Mouse (Mus musculus): Measurements from ENCODE around the gene Lepr. TPM values are rescaled to one million over a fixed set of nuclear protein-coding genes. Genes with fewer than 3 reads are reported as not detected.
"Not testable (repeated sequence)": the region's sequence is repeated elsewhere in the genome, so short reads cannot be mapped to it uniquely, and the experiment has no call there.

Gene Lepr
- total RNA-seq, 2 experiments from 2014 or later: 13.8 to 16.4 TPM

DNA sequence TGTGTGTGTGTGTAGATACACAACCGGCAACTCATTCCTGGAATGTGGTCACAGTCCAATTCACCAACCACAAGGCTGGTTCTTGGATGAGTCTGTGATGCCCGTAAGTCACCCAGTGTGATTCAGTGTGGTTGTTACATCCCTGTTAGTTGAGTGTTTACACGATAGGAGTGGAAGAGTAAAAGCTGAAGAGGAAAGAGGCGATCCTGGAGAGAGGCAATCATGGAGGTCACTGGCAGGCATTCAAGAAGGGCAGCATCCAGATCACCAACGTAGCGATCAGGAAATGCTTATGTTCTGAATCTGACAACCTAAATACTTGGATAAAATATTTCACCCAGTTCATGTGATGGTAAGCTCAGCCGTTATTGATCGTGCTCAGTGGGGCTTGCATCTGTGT, 1.9 kb upstream of the Lepr start:
- intact Hi-C loops (cut with DNase I): no loop called here
- no peak for DNase-seq

DNA sequence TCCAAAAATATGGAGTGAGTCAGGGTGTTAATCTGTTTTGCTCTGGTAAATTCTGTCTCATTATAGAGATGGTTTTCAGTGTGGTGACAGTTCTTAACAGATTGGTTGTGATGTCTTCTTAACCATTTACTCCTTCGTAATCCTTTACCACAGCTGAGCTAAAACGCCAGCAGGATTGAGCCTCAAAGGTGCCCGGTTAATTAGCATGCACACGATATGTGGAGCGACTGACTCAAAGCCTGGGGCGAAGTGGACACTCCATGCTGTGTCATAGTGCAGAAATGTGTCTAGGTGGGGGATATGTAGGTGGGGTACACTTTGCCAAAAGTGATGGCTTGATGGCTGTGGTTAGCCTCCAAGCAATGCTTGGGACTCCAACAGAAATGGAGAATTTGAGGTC, 1.4 kb upstream of the Lepr start:
- DNase-seq: no peak
- intact Hi-C loops (cut with DNase I): no loop called here

DNA sequence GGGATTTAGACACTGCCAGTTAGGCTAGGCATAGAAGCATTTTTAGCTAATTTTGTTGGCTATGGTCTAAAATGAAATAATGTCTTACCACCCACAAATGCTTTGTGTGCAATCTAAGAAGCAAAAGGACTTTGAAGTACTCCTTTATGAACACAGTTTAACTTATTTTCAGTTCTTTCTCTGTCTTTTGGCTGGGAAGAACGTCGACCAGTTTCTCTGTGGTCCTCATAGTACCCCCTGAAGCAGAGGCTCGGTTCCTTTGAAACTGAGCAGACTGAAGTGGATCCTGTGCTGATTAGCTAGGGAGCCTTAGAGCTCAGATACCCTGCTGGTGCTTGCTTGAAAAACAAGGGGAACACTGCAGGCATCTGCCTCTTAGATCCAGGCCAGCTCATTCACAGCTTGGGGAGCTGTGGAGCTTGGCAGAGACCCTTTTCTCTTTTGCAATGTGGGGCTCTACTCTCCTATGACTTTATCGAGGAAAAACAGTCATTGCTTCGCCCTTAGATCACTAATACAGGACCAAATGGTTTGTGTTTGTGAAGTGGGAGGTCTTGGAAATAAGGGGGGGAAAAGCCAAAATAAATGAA, 1.9 kb downstream of the Lepr start:
- DNase-seq: peak; percentile 52
- intact Hi-C loops (cut with DNase I): no loop called here

DNA sequence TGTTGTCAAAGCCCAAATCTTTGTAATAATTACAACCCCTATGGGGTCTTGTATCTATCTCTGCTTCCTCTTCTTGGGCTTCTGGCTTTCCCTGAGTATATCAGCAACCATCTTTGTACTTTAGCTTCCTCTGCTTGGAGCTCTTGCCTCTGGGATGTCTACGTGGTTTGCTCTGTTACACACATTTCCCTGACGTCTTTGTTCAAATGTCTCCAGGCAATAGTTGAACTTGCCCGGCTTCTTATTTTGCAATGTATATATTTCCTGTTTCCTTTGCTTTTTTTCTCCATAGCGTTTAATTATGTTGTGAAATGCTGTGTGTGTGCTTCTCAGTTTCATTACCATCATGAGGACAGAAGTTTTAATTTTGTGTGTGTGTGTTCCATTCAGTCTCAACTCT, 4.5 kb downstream of the Lepr start:
- DNase-seq: no peak
- intact Hi-C loops (cut with DNase I): no loop called here

DNA sequence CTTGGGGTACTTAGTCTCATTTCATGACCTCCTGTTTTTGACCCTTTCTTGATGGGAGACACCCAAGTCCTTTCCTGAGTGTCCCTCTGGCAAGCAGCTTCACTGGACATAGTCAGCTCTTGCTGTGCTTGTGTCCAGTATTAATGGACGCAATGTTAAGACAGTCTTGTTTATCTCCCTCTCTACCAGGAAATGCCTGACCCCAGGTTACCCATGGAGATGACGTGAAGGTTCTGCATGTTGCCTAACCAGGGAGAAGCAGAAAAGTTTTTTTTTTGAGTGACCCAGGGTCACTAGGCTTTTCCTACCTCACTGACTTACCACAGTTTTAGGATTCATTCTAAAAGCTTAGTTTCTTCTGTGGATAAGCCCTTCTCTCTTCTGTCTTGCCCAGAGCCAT, 24.8 kb downstream of the Lepr start:
- DNase-seq: no peak
- intact Hi-C loops (cut with DNase I): no loop called here

DNA sequence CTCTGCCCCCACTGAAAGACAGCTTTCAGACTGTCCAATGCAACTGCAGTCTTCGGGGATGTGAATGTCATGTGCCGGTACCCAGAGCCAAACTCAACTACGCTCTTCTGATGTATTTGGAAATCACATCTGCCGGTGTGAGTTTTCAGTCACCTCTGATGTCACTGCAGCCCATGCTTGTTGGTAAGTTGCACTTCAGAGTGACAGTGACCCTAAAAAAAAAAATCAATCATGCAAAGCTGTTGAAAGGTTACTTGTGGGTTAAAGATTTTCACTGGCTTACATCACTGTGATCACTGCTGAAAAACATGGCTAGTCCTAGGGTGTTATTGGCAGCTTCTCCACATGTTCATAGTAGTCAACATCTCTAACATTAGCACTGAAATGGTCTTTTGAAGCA, 28.3 kb downstream of the Lepr start:
- intact Hi-C loops (cut with DNase I): no loop called here

DNA sequence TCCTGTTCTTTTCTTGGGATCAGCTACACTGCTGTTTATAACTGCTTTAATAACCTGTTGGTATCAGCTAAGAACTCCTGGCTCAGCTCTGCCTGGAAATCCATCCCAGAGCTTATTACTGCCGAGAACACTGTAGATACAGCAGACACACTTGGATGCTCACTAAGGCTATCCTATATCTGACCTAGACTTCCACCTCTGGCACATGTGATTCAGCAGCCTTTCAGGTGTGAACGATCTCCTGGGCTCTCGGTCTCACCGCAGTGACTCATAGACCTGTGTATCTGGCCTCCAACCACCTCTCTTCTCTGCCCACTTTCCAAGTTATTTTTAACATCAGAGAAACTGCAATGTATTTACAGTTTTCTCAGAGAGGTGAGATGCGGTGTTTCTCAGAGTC, 43.3 kb downstream of the Lepr start:
- intact Hi-C loops (cut with DNase I): no loop called here
- DNase-seq: no peak

More for the DNA sequence above, 28.3 kb downstream of the Lepr start:
- no peak for DNase-seq

DNA sequence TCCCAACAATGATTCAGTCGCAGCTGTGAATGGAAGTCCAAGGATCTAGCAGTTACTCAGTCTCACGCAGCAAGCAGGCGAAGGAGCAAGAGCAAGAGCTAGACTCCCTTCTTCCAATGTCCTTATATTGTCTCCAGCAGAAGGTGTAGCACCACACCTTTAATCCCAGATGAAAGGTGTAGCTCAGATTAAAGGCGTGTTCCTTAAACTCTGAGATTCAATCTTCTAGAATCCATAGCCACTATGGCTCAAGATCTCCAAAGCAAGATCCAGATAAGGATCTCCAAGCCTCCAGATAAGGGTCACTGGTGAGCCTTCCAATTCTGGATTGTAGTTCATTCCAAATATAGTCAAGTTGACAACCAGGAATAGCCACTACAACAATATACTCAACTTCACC, 126.7 kb downstream of the Lepr start, which contains the start of gene B020004J07Rik:
TSS of gene B020004J07Rik (minus strand) at position 101 of the 400 bp plus-strand sequence.
- intact Hi-C loops (cut with DNase I); DNase-seq: not testable (repeated sequence)

DNA sequence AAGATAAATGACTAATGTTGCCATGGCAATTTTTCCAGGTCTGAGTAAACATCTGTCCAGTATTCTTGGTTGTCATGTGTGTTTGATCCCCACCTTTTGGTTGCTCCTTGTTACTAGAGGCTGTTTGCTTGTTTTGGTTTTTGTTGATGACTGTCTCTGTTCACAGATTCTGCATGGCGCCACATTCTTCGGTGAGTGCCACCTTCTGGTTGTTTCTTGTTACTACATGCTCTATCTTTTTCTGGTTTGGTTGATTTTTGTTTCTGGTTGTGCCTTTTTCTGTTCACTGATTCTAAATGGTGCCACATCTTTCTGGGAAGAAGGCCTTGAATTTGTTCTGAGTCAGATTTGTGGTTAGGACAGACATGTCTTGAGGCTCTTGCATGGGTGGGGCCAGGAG, 133.7 kb downstream of the Lepr start:
- intact Hi-C loops (cut with DNase I): no loop called here
- no peak for DNase-seq

DNA sequence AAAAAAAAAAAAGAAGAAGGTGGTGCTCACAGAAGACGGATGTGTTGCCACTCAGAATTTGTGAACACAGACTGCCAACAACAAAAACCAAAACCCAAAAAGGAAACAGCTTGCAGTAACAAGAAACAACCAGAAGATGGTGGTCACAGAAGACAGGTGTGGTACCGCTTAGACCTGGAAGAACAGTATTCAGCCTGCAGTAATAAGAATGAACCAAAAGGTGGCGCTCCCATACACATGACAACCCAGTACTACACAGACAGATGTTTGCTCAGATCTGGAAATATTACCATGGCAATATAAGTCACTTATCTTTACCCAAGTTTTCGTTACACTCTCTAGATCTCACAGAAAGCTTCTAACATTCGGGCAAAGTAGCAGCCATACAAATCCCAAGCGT, 143.7 kb downstream of the Lepr start:
- intact Hi-C loops (cut with DNase I): loop anchor here (5.0 to 10.0 kb wide), 2 partner anchors 136 to 804 kb away; no protein-coding TSS in a partner anchor
- DNase-seq: peak; percentile 7 to 19

DNA sequence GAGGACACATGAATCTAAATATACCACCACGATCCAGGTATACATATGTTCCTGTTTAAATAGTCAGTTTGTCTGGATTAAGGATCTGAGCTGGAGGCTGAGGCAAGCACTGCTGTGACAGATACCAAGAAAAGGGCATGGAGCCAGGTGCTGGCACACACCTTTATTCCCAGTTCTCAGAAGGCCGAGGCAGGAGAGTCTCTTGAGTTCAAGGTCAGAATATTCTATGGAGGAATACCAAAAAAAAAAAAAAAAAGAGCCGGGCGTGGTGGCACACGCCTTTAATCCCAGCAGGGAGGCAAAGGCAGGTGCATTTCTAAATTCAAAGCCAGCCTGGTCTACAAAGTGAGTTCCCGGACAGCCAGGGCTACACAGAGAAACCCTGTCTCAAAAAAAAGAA, 145.1 kb downstream of the Lepr start:
- DNase-seq: no peak
- intact Hi-C loops (cut with DNase I): loop anchor here (5.0 to 10.0 kb wide), 2 partner anchors 135 to 803 kb away; no protein-coding TSS in a partner anchor

Other genes with a start within 250 kb of the Lepr start
- under 1 TPM; 0.50 to 0.55 TPM for gene Dnajc6, start 220.8 kb upstream of the Lepr start, total RNA-seq (2021)
- gene Leprot, start 69.7 kb upstream of the Lepr start, total RNA-seq (2021): 10 to 100 TPM; 48.3 to 53.3 TPM
- not detected for gene B020004J07Rik, start 126.6 kb downstream of the Lepr start, total RNA-seq (2021)
- gene C130073F10Rik, start 176.4 kb downstream of the Lepr start, total RNA-seq (2021): not detected
- not detected for gene Gm12800, start 191.7 kb downstream of the Lepr start, total RNA-seq (2021)
- gene Gm12794, start 223.0 kb downstream of the Lepr start, total RNA-seq (2021): not detected

All from heart, postnatal 10 days (tissue).